Mouse (Mus musculus): ENCODE measurements around the gene Klhl29.

Klhl29 gene

DNA sequence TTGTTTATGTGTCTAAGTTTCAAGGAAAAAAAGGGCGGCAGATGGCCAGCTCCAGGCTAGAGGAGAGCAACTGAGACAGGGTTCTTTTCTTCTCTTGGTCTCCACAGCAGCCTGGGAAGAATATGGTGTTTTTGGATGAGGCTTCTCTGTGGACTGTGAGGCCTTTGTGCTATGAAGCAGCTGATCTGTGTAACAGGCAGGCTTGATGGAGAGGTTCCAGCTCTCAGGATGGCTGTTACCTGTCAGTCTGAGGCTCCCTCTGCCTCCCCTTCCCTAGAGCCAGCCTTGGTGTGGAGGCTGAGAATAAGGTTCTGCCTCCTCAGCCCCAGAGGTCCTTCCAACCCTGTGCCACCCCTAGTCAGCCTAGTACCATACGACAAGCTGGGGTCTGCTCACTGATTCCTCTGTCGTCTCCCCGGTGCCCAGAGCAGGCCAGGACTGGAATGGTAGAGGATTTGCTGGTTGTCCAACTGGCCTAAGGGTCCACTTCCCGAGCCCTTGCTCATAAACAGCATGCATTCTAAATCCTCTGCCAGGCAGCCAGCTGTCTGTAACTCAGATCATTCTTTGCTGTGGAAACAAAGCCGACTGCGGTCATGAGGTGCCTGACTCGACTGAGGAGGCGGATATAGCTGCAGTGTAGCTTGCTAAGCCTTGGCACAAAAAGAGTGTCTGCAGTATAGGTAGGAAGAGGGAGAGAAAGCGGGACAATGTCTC lies 122.0 kb downstream of the Klhl29 start:
- DNase-seq (ENCODE audit: low spot score) = no peak

GRCm38 (mm10) chr12:5252569-5252968 lies 122.9 kb downstream of the Klhl29 start:
- DNase-seq (ENCODE audit: low spot score) = no peak

DNA sequence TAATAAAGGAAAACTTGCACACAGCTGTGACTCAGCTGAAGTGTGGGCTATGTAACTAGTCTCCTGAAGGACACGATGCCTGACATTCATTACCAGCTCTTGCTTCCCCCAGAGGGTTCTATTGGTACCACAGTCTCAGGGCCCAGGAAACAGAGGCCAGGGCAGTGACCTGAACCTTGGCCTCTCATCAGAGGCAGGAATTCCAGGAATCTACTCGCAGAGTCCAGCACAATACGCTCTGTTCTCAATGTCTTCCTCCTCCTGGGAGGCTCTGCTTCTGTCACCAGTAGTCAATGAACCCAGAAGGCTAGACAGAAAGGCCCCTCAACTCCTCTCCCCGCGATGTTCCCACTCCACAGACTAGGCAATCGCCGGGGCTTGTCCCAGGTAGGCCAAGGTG lies 125.4 kb downstream of the Klhl29 start:
- no peak for DNase-seq (ENCODE audit: low spot score)

- DNase-seq (ENCODE audit: low spot score) = no peak
Observed at GRCm38 (mm10) chr12:5249068-5249467, 126.4 kb downstream of the Klhl29 start.

DNA sequence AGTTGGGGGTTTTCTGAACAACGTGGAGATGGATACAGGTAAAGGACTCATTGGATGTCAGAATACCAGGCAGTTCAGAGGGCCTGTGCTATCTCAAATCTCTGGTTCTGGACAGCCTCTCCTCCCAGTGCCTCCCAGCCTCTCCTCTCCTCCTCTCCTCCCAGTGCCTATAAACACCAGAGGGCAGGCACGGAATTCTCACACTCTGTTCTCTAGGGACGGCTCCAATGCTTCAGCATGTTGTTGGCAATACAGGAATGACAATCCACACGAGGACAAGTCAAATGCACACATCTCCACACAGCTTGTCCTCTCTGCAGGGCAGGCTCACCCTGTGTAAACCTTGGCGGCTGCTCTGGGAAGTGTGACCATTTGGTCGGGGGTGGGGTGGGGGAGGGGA lies 128.0 kb downstream of the Klhl29 start:
- DNase-seq (ENCODE audit: low spot score) = no peak

- no peak for DNase-seq (ENCODE audit: low spot score)
Observed at GRCm38 (mm10) chr12:5246721-5247341, 128.7 kb downstream of the Klhl29 start.

GRCm38 (mm10) chr12:5246193-5246621 lies 129.3 kb downstream of the Klhl29 start:
- no peak for DNase-seq (ENCODE audit: low spot score)

GRCm38 (mm10) chr12:5245207-5245597 lies 130.3 kb downstream of the Klhl29 start:
- DNase-seq (ENCODE audit: low spot score) = no peak

DNA sequence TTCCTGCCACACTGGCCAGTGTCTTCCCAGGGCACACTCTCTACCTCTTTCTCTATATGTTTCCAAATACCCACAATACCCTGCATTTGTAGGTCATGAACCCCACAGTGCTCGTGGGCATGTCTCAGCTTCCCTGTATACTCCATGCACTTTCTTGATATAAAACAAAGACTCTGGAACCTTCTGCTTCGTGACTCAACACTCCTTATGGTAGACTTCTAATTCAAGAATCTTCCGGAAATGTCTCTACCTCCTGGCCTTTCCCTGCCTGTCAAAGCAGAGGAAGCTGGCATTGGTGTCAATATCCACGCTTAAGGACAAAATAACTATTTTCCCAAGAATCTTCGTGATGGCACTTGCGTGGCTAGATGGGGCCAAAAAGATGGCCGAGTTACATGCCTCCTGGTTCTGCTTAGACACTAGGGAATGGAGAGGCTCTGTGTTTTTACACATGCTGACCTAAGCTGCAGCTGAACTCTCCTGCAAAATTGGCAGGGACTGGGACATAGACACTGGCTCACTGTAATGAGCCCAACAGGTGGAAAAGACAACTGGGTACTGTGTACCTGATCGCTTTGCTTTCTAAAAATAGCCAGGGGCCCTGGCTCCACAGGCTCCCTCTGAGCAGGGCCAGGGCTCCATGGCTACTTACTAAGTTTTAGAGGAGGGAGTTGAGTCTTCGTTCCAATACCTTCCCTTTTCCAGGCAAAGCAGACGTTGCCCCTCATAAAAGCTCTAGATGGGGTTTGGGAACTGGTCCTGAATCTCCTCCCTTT lies 130.9 kb downstream of the Klhl29 start:
- DNase-seq (ENCODE audit: low spot score) = no peak

DNA sequence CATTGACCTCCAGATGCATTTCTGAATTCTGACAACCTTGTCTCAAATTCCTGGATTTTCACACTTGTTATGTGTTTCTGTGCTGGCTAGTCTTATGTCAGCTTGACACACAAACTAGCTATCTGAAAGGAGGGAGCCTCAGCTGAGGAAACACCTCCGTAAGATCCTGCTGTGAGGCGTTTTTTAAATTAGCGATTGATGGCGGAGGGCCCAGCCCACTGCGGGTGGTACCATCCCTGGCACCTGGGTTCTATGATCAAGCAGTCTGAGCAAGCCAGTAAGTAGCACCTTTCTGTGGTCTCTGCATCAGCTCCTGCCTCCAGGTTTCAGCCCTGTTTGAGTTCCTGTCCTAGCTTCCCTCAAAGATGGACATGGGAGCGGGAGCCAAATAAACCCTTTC lies 131.6 kb downstream of the Klhl29 start:
- no peak for DNase-seq (ENCODE audit: low spot score)

DNA sequence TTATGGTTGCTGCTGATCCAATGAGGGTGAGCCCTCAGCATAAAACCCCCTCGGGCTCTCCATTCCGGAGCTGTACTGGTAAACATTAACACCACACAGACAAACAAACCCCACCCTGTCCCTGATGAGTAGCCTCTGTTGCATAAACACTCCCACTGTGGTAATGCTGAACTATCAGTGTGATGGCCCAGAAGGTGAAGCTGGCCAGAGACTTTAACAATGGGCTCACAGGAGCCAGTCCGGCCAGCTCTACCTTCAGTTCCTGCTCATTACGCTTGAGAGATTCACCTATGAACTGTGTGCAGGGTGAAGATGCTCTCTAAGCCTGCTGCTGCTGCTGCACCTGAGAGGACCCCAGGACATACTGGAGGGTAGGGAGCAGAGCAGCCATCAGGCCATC lies 132.0 kb downstream of the Klhl29 start:
- DNase-seq (ENCODE audit: low spot score) = no peak

DNA sequence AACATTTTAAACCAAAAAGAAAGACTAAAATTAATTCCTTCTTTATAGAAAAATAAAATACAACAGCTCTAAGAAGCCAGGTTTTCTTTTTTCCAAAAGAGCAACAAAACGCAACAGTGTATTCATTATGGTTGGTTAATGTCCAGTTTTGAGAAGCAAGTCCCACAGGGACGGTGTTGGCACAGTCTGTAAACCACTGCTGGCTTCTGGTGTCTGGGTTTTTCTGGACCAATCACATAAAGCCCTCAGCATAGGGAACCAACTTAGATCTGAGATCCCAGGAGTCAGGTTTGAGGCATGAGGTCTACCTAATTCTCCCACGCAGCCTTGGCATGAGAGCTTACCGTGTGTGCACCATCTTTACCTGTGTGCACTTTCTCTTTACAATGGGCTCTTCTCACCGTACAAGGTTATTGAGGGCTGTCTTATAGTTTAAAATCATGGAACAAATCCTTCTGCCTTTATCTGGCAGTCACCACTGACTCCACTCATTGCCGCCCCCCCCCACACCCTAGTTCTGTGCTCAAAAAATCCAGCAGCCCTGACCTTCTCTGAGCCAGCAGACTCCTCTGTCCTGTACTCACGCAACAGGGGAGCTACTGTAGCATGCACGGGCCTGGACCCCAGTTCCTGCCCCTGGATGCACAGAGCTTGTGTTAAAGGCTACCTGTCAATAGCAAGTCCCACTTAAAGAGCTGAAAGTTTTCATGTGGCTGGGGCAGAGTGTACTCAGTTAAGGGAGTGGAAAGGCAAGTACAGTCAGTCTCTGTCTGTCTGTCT lies 132.7 kb downstream of the Klhl29 start:
- DNase-seq (ENCODE audit: low spot score) = no peak

DNA sequence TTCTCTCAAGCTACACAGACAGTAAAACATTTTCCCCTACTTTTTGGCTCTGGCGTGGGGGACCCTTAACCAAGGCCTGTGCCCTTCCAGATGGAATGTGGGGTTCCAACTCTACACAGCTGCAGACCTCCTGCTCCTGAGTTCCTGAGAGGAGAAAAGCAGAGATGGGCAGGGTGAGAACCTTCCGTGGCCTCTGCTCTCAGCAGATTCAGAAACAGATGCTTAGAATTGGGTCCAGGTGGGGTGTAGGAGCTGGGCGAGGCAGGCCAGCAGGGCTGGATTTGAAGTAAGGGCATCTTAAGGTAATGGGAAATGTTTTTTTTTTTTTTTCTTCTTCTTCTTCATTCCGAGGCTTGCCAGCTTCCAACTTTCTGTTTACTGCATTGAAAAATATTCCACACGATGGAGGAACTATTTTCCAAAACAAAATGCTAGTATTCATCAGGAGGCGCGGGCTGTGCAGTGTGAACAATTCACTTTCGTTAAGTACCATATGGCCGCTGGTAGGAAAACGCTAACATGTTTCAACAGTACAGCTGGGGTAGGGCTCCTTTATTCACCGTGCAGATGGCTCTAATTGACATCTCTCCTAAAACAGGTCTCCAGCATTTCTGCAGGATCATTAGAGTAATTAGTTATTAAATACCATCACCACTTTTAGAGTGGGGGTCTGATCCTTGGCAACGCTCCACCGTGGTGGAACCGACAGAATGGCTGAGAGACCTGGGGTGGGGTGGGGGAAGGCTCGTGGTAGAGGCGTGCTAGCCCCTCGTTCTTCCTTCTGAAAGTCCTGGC lies 135.8 kb downstream of the Klhl29 start:
- DNase-seq (ENCODE audit: low spot score) = no peak

GRCm38 (mm10) chr12:5237078-5237477 lies 138.4 kb downstream of the Klhl29 start:
- no peak for DNase-seq (ENCODE audit: low spot score)

DNA sequence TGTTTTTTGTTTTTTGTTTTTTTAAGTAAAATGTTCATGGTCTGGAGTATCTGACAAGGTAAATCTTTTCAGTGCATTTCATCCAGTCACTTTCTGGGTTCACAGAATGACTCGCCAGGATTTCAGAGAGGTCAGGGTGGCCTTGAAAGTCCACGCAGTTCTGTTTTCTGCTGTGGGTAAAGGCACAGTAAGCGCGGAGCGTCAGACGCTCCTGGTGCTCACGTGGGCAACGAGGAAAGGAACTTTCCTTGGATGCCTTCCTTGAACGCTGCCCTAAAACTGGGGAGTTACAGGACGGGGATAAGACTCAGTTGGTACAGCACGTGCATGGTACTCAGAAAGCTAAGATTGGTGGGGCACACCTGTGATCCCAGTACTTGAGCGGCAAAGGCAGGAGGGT lies 139.9 kb downstream of the Klhl29 start:
- DNase-seq (ENCODE audit: low spot score) = no peak

DNA sequence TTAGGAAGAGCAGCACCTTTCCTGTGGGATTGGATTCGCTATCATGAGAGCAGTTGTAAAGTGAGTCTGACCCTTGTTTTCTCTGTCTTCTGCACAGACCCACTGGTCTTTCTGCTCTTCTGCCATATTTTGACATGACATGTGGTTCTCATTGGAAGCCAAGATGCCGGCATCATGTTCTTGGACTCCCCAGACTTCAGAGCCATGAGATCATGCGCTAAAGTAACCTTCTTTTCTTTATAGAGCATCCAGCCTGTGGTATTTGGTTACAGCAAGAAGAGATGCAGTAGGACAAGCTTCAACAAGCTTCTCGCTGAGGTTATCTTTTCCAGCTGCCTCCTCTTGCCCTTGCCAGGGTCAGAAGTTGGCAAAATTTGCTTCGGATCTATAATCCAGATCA lies 145.0 kb downstream of the Klhl29 start:
- DNase-seq (ENCODE audit: low spot score) = no peak

DNA sequence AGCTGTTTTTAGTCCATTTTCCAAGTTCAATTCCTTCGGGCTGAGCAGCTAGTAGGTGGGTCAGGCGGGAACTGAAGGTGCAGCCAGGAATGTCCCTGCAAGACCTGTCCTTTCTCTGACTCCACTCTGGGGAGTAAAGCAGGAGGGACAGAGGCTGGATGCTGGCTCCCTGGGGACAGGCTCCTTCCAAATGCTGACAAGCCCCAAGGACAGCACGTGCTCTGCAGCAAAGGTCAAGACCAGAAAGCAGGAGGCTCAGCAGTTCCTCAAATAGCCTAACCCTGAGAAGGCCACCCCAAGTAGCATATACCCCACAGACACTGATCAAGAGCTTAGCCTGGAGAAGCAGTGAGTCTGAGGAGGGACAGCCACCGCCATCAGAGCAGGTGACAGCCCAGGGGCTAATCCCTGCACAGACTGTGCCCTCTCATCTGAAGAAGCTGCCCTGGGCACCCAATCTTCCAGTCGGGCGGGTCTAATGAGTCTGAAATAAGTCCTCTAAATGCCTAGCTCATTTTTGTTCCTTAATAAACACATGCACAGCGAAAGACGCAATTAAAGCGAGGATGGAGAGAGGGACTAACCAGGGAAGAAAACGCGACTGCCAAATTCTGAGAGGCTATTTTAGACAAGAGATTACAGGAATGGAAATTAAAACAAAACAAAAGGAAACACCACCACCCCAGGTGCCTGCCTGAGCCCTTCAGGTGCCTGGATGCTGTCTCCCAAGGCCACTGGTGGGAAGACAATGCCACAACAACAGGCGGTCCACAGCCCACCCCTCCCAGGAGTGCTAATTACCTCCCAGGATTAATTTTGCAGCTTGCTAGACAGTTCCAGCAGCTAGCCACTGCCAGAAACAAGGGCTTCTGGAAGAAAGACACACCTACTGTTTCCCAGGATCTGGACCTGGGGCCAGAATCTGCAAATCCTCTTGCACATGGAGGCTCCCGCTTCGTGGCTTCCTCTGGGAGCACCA lies 148.5 kb downstream of the Klhl29 start:
- no peak for DNase-seq (ENCODE audit: low spot score)

- no peak for DNase-seq (ENCODE audit: low spot score)
Observed at GRCm38 (mm10) chr12:5223595-5223994, 151.9 kb downstream of the Klhl29 start.

DNA sequence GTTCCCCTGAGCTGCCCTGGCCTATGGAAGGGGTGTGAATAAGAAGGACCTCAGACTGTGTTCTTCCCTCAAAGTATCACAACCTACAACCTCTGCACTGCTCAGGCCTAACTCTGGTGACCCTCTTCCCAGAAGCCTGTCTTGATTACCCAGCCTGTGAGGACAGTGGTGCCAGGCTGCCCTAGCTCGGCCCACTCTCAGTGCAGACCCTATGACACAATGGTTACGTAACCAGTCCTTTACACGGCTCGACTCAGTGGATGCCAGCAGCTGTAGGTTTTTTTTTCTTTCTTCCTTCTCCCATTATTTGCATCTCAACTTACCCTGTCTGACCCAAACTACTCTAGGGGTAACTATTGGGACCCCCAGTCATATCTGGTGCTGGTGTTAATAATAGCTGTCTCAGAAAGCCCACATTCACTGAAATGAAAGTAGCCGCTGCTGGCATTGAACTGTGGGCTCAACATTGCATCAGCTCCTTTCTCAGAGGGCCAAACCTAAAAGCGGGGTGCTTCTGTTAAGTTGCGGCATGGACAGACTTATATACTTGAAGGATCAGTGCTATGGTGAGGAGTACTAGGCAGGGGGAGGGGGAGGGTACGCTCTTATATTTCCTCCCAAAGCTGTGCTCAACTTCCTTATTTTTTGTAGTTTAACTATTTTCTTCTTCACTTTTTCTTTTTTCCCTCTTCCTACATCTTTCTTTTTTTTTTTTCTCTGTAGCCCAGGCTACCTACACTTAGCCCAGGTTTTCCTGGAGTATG lies 152.9 kb downstream of the Klhl29 start:
- DNase-seq (ENCODE audit: low spot score) = no peak

All from T-cell, adult 2 months (primary cell).